Mouse (Mus musculus): ENCODE results near the gene Nphp4. TPM values are rescaled to one million over a fixed set of nuclear protein-coding genes. Genes with fewer than 3 reads are reported as not detected.
"Not testable (repeated sequence)": the region's sequence is repeated elsewhere in the genome, so short reads cannot be mapped to it uniquely, and the experiment has no call there.

Nphp4 gene
- total and polyA plus RNA-seq, 2 experiments from 2014 or later = 3.5 to 6.5 TPM

- Histone ChIP-seq H3K4me3 (ENCODE audit: low read depth, low read length) (no peak overlapping the region), H3K27me3 (ENCODE audit: insufficient read depth, low read length) (no peaks in the 10 kb centered on the region), H3K36me3 (ENCODE audit: insufficient read depth) (no peaks in the 10 kb centered on the region), H3K9ac (no peak overlapping the region), H3K27ac (ENCODE audit: low read depth, low read length) (no peak overlapping the region), H3K4me1 (ENCODE audit: insufficient read depth) (0 out of 2 replicates have a peak, but pooled peaks cover 4% of the 10 kb centered on the region), H3K9me3 (ENCODE audit: low read length) (no peaks in the 10 kb centered on the region), H3K4me2 (ENCODE audit: low read depth) (no peak overlapping the region)
- WGBS = 89% methylated on average over 8 of the region's 8 CpGs
- no peak for ATAC-seq
- no peak for TF ChIP-seq CTCF (IDR thresholded peaks at IDR 0.05; ENCODE audit: low read depth)
- no peak for DNase-seq
These were observed 77.2 kb downstream of the Nphp4 start for GRCm38 (mm10) chr4:152553582-152554285.

GRCm38 (mm10) chr4:152554421-152554820, 77.9 kb downstream of the Nphp4 start:
- H3K27me3 ChIP-seq (ENCODE audit: insufficient read depth, low read length) = no peaks in the 10 kb centered on the region
- 71% methylated on average over 18 of the region's 18 CpGs for WGBS

GRCm38 (mm10) chr4:152555806-152556205, 79.3 kb downstream of the Nphp4 start:
- 74% methylated on average over 3 of the region's 3 CpGs for WGBS
- DNase-seq; H3K9me3 ChIP-seq (ENCODE audit: low read length): not testable (repeated sequence)

More at GRCm38 (mm10) chr4:152554421-152554820, 77.9 kb downstream of the Nphp4 start:
- Histone ChIP-seq H3K27ac (ENCODE audit: low read depth, low read length) (no peak overlapping the region), H3K9ac (no peak overlapping the region), H3K4me1 (ENCODE audit: insufficient read depth) (0 out of 2 replicates have a peak, but pooled peaks cover 4% of the 10 kb centered on the region), H3K9me3 (ENCODE audit: low read length) (no peaks in the 10 kb centered on the region), H3K36me3 (ENCODE audit: insufficient read depth) (no peaks in the 10 kb centered on the region), H3K4me3 (ENCODE audit: low read depth, low read length) (no peak overlapping the region), H3K4me2 (ENCODE audit: low read depth) (no peak overlapping the region)
- no peak for DNase-seq
- no peak for ATAC-seq
- no peak for TF ChIP-seq CTCF (IDR thresholded peaks at IDR 0.05; ENCODE audit: low read depth)

GRCm38 (mm10) chr4:152558246-152558645, 81.7 kb downstream of the Nphp4 start:
- Histone ChIP-seq H3K9ac (no peak overlapping the region), H3K4me2 (ENCODE audit: low read depth) (no peak overlapping the region), H3K36me3 (ENCODE audit: insufficient read depth) (no peaks in the 10 kb centered on the region; the same call in 1 of the 2 replicates), H3K4me3 (ENCODE audit: low read depth, low read length) (no peak overlapping the region), H3K4me1 (ENCODE audit: insufficient read depth) (0 out of 2 replicates have a peak, but pooled peaks cover 4% of the 10 kb centered on the region), H3K9me3 (ENCODE audit: low read length) (no peaks in the 10 kb centered on the region), H3K27ac (ENCODE audit: low read depth, low read length) (no peak overlapping the region), H3K27me3 (ENCODE audit: insufficient read depth, low read length) (no peaks in the 10 kb centered on the region)
- no peak for DNase-seq
- WGBS = 41% methylated on average over 17 of the region's 17 CpGs
- peak; percentile 69; the same call in 1 of the 2 replicates for ATAC-seq
- TF ChIP-seq CTCF (IDR thresholded peaks at IDR 0.05; ENCODE audit: low read depth) = no peak

More at GRCm38 (mm10) chr4:152555806-152556205, 79.3 kb downstream of the Nphp4 start:
- not testable (repeated sequence) for H3K4me2 ChIP-seq (ENCODE audit: low read depth); H3K27ac ChIP-seq (ENCODE audit: low read depth, low read length); H3K36me3 ChIP-seq (ENCODE audit: insufficient read depth); H3K4me3 ChIP-seq (ENCODE audit: low read depth, low read length); H3K27me3 ChIP-seq (ENCODE audit: insufficient read depth, low read length); H3K9ac ChIP-seq; ATAC-seq; H3K4me1 ChIP-seq (ENCODE audit: insufficient read depth)

- DNase-seq = no peak
- H3K4me2 ChIP-seq (ENCODE audit: low read depth) = no peak overlapping the region
- H3K27ac ChIP-seq (ENCODE audit: low read depth, low read length) = no peak overlapping the region
- no peaks in the 10 kb centered on the region for H3K27me3 ChIP-seq (ENCODE audit: insufficient read depth, low read length)
- ATAC-seq = no peak
- TF ChIP-seq CTCF (IDR thresholded peaks at IDR 0.05; ENCODE audit: low read depth) = no peak
- WGBS = 56% methylated on average over 4 of the region's 4 CpGs
- no peak overlapping the region for H3K9ac ChIP-seq
- no peak overlapping the region for H3K4me3 ChIP-seq (ENCODE audit: low read depth, low read length)
- H3K4me1 ChIP-seq (ENCODE audit: insufficient read depth) = no peaks in the 10 kb centered on the region
- H3K9me3 ChIP-seq (ENCODE audit: low read length) = no peaks in the 10 kb centered on the region
- peaks cover 6% of the 10 kb centered on the region; the same call in 1 of the 2 replicates for H3K36me3 ChIP-seq (ENCODE audit: insufficient read depth)
These were observed 91.5 kb downstream of the Nphp4 start for GRCm38 (mm10) chr4:152568006-152568405.

- Histone ChIP-seq H3K4me1 (ENCODE audit: insufficient read depth) (no peaks in the 10 kb centered on the region), H3K9me3 (ENCODE audit: low read length) (no peaks in the 10 kb centered on the region), H3K4me2 (ENCODE audit: low read depth) (no peak overlapping the region), H3K36me3 (ENCODE audit: insufficient read depth) (peaks cover 2% of the 10 kb centered on the region; the same call in 1 of the 2 replicates), H3K9ac (no peak overlapping the region), H3K4me3 (ENCODE audit: low read depth, low read length) (no peak overlapping the region), H3K27me3 (ENCODE audit: insufficient read depth, low read length) (no peaks in the 10 kb centered on the region), H3K27ac (ENCODE audit: low read depth, low read length) (no peak overlapping the region)
- no peak for TF ChIP-seq CTCF (IDR thresholded peaks at IDR 0.05; ENCODE audit: low read depth)
- DNase-seq (no peak), ATAC-seq (no peak)
- 46% methylated on average over 23 of the region's 23 CpGs for WGBS
These were observed 92.3 kb downstream of the Nphp4 start for GRCm38 (mm10) chr4:152568662-152569395.

GRCm38 (mm10) chr4:152574266-152574665, 97.8 kb downstream of the Nphp4 start:
- DNase-seq = no peak
- H3K27ac ChIP-seq (ENCODE audit: low read depth, low read length) = no peak overlapping the region
- H3K9ac ChIP-seq = no peak overlapping the region
- no peaks in the 10 kb centered on the region for H3K9me3 ChIP-seq (ENCODE audit: low read length)
- no peak overlapping the region for H3K4me3 ChIP-seq (ENCODE audit: low read depth, low read length)
- H3K4me2 ChIP-seq (ENCODE audit: low read depth) = no peak overlapping the region
- ATAC-seq = no peak
- H3K36me3 ChIP-seq (ENCODE audit: insufficient read depth) = no peaks in the 10 kb centered on the region
- WGBS = 70% methylated on average over 12 of the region's 12 CpGs
- no peak for TF ChIP-seq CTCF (IDR thresholded peaks at IDR 0.05; ENCODE audit: low read depth)
- no peaks in the 10 kb centered on the region for H3K27me3 ChIP-seq (ENCODE audit: insufficient read depth, low read length)
- no peaks in the 10 kb centered on the region; the same call in 1 of the 2 replicates for H3K4me1 ChIP-seq (ENCODE audit: insufficient read depth)

Measured in forebrain, postnatal 0 days (tissue).